Mouse (Mus musculus) hindbrain, embryonic 14.5 days (tissue): ENCODE measurements around the gene Diaph2. TPM values are rescaled to one million over a fixed set of nuclear protein-coding genes. Genes with fewer than 3 reads are reported as not detected.
"Not testable (repeated sequence)": the region's sequence is repeated elsewhere in the genome, so short reads cannot be mapped to it uniquely, and the experiment has no call there.

Experiments
- ATAC-seq: fragments of 200-750 bp; cut with Nextera tagmentation; 2 replicates; pipeline ENCODE4 v1.8.0; 2017; ENCODE audit warnings: moderate number of reproducible peaks, mild to moderate bottlenecking, moderate TSS enrichment, moderate library complexity; ENCODE audit not compliant: low FRiP score
- DNase-seq: peaks from one replicate; pipeline ENCODE4 v3.0.0-alpha.2; 2015; ENCODE audit warnings: low spot score
- H3K27ac ChIP-seq: fragments of 300-500 bp; sonication (generic); 2 replicates; pipeline ENCODE4 v1.5.1; 2014; ENCODE audit warnings: mild to moderate bottlenecking, moderate library complexity
- H3K27me3 ChIP-seq: fragments of 300-500 bp; sonication (generic); 2 replicates; pipeline ENCODE4 v1.6.1; 2014; ENCODE audit warnings: mild to moderate bottlenecking, low read length, mixed read lengths; ENCODE audit not compliant: control insufficient read depth, insufficient read depth
- H3K36me3 ChIP-seq: fragments of 300-500 bp; sonication (generic); replicated peaks from 2 replicates; pipeline ENCODE4 v1.6.1; 2014; ENCODE audit not compliant: control insufficient read depth, insufficient read depth
- H3K4me1 ChIP-seq: fragments of 300-500 bp; sonication (generic); replicated peaks from 2 replicates; pipeline ENCODE4 v1.6.1; 2014; ENCODE audit warnings: antibody characterized with exemption, low read length, mixed read lengths; ENCODE audit not compliant: control insufficient read depth, insufficient read depth
- H3K4me2 ChIP-seq: fragments of 300-500 bp; sonication (generic); replicated peaks from 2 replicates; pipeline ENCODE4 v1.6.1; 2014; ENCODE audit warnings: mild to moderate bottlenecking, moderate library complexity
- H3K4me3 ChIP-seq: fragments of 300-500 bp; sonication (generic); replicated peaks from 2 replicates; pipeline ENCODE4 v1.5.1; 2014; ENCODE audit warnings: mild to moderate bottlenecking, low read length
- H3K9ac ChIP-seq: fragments of 300-500 bp; sonication (generic); 2 replicates; pipeline ENCODE4 v1.6.1; 2014
- H3K9me3 ChIP-seq: fragments of 300-500 bp; sonication (generic); 2 replicates; pipeline ENCODE4 v1.6.1; 2016; ENCODE audit warnings: low read length; ENCODE audit not compliant: control insufficient read depth
- WGBS: fragments of 180-500 bp; shearing (Covaris S2); extraction: QIAGEN DNeasy Blood & Tissue Kit; methylation state at CpG from one replicate; pipeline ENCODE4 v1.1.7; 2014; 5-methylcytosine and 5-hydroxymethylcytosine counted together
- polyA plus RNA-seq: library from polyadenylated mRNA; unstranded; fragments of >200 nt; fragmentation: Nextera tagmentation; extraction: Ambion mirVana; gene quantifications from 2 replicates; pipeline ENCODE4 v1.2.1, GENCODE M21; 2014

The Diaph2 gene
- polyA plus RNA-seq, 1 experiment from 2014 or later: 5.4 TPM

DNA sequence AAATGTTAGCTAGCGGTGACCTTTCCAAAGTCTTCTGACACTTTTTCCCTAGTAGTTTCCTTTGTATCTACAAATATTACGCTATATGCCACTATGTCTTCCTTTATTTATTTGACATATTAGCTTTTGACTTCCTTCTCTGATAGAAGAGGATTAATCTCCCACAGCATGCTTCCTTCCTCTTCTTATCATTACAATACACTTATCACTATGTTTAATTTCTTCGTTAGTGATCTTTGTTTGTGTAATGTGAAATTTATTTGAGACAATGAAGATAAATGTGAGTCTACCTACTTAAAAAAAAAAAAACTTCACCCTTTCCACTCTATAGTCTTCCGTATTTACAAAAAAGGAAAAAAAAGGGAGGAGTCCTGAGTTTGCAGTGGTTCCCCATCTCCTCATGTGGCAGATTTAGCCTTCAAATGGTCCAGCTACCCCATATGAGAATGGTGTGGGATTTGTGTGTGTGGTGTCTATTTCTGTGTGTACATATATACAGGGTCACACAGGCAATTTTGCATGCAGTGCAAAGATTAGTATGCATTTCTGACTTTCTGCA, 27.9 kb downstream of the Diaph2 start:
- ATAC-seq (no peak), DNase-seq (no peak)
- Histone ChIP-seq H3K4me3 (no peak overlapping the region), H3K9ac (no peak overlapping the region), H3K27ac (no peak overlapping the region), H3K27me3 (no peaks in the 10 kb centered on the region), H3K36me3 (no peaks in the 10 kb centered on the region), H3K4me1 (no peaks in the 10 kb centered on the region), H3K9me3 (no peaks in the 10 kb centered on the region), H3K4me2 (no peak overlapping the region)
- 87% methylated on average over 4 of the region's 4 CpGs for WGBS

DNA sequence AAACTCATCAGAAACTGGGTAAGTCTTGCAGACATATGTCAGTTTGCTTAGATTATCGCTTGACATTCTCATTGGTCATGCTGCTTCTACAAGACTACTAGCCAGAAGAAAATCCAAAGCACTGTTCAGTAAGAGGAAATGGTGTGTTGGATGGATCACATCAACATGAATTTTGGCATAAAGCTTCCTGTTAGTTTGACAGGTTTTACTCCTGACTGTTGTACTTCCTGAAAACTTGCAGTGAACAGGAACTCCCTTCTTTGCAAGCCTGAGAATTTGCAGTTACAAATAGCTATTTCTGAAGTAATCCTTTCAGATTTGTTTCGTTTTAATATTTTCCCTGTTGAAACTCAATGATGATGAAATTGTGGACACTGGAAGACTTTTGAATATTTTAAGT, 32.3 kb downstream of the Diaph2 start:
- no peak overlapping the region for H3K4me2 ChIP-seq
- no peaks in the 10 kb centered on the region for H3K27me3 ChIP-seq
- ATAC-seq (no peak), DNase-seq (no peak)
- no peak overlapping the region for H3K9ac ChIP-seq
- WGBS: 81% methylated on average over 2 of the region's 2 CpGs
- H3K27ac ChIP-seq: no peak overlapping the region
- no peak overlapping the region for H3K4me3 ChIP-seq
- no peaks in the 10 kb centered on the region for H3K4me1 ChIP-seq
- no peaks in the 10 kb centered on the region for H3K9me3 ChIP-seq
- no peaks in the 10 kb centered on the region for H3K36me3 ChIP-seq

GRCm38 (mm10) chrX:129784062-129784461, 34.5 kb downstream of the Diaph2 start:
- no peaks in the 10 kb centered on the region for H3K9me3 ChIP-seq
- 85% methylated on average over 5 of the region's 5 CpGs for WGBS
- ATAC-seq: no peak

GRCm38 (mm10) chrX:129799920-129800319, 50.4 kb downstream of the Diaph2 start:
- not testable (repeated sequence) for ATAC-seq, H3K4me1 ChIP-seq, DNase-seq, H3K9ac ChIP-seq, H3K27me3 ChIP-seq, H3K4me2 ChIP-seq, H3K36me3 ChIP-seq, H3K27ac ChIP-seq, H3K9me3 ChIP-seq, H3K4me3 ChIP-seq
- WGBS: 90% methylated on average over 2 of the region's 2 CpGs

More at GRCm38 (mm10) chrX:129784062-129784461, 34.5 kb downstream of the Diaph2 start:
- H3K4me2 ChIP-seq: no peak overlapping the region
- H3K9ac ChIP-seq: no peak overlapping the region
- H3K4me1 ChIP-seq: no peaks in the 10 kb centered on the region
- DNase-seq: no peak
- no peaks in the 10 kb centered on the region for H3K27me3 ChIP-seq
- H3K27ac ChIP-seq: no peak overlapping the region
- H3K36me3 ChIP-seq: no peaks in the 10 kb centered on the region
- H3K4me3 ChIP-seq: no peak overlapping the region

DNA sequence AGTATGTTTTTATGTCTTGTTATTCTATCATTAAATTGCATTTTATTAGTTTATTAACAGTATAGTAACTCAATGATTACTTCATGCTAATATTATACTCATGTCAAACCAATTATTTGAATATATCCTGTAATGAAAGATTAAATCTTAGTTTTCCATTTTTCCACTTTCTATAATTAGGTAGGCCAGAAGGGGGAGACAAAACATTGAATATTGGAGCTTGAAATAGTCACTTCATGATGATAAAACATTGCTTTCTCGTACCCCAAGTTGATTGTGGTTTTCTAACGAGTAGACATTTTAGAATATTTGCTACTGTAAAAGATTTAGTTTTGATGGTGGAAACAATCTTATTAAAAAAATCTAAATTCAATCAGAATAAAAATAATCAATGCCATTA, 82.4 kb downstream of the Diaph2 start:
- no peak overlapping the region for H3K4me3 ChIP-seq
- WGBS: 38% methylated on average over 2 of the region's 2 CpGs
- DNase-seq: peak; percentile 49

DNA sequence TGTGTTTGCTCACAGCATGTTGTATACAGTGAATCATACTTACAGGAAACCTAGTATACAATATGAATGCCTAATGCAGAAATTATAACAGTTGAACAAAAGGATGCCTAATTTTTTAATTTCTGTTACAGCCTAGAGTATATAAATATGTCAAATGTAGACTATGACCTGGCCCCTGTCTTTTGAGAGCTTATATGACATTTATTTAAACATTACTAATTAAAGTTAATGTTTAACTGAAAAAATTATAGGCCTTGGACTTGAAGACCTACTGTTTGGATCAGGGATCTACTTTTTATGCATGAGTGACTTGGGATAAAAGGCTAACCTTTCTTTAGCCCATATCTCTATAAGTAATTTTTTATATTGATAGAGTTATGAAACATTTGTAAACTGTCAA, 84.3 kb downstream of the Diaph2 start:
- Histone ChIP-seq H3K27ac (no peak overlapping the region), H3K36me3 (no peaks in the 10 kb centered on the region), H3K4me1 (no peaks in the 10 kb centered on the region), H3K9me3 (no peaks in the 10 kb centered on the region), H3K27me3 (no peaks in the 10 kb centered on the region), H3K4me3 (no peak overlapping the region), H3K9ac (no peak overlapping the region), H3K4me2 (no peak overlapping the region)
- no peak for DNase-seq
- no peak for ATAC-seq

More for the DNA sequence above, 82.4 kb downstream of the Diaph2 start:
- H3K27ac ChIP-seq: no peak overlapping the region
- H3K9me3 ChIP-seq: no peaks in the 10 kb centered on the region
- no peaks in the 10 kb centered on the region for H3K36me3 ChIP-seq
- ATAC-seq: no peak
- no peaks in the 10 kb centered on the region for H3K27me3 ChIP-seq
- H3K9ac ChIP-seq: no peak overlapping the region
- H3K4me1 ChIP-seq: no peaks in the 10 kb centered on the region
- no peak overlapping the region for H3K4me2 ChIP-seq

GRCm38 (mm10) chrX:129884465-129884864, 134.9 kb downstream of the Diaph2 start:
- no peak overlapping the region for H3K27ac ChIP-seq
- 16% methylated on average over 3 of the region's 3 CpGs for WGBS
- no peak overlapping the region for H3K4me2 ChIP-seq
- no peaks in the 10 kb centered on the region for H3K27me3 ChIP-seq
- no peak overlapping the region for H3K9ac ChIP-seq
- no peak overlapping the region for H3K4me3 ChIP-seq
- ATAC-seq: no peak
- H3K36me3 ChIP-seq: no peaks in the 10 kb centered on the region
- no peaks in the 10 kb centered on the region for H3K4me1 ChIP-seq
- no peaks in the 10 kb centered on the region for H3K9me3 ChIP-seq
- DNase-seq: no peak

DNA sequence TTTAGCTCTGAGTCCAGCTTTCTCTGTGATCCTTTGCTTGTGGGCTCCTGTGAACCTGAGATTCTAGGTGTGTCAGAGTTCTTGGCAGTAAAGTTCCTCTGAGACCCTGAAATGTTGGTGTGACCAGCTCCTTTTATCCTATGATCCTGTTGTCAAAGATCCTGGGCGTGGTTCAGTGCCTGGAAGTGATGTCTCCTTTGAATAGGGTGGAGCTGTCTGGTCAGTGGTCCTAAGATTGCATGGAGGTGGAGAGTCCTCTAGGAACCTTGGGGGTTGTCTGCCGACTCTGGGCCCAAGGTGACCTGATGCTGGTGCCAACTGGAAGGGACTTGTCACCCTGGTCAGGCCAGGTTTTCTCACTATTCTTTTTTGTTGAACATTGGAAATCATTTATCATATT, 176.3 kb downstream of the Diaph2 start:
- Histone ChIP-seq H3K9me3 (no peaks in the 10 kb centered on the region), H3K27ac (no peak overlapping the region), H3K36me3 (no peaks in the 10 kb centered on the region), H3K27me3 (no peaks in the 10 kb centered on the region), H3K4me2 (no peak overlapping the region), H3K4me1 (no peaks in the 10 kb centered on the region), H3K9ac (no peak overlapping the region), H3K4me3 (no peak overlapping the region)
- WGBS: 100% methylated on average over 2 of the region's 2 CpGs
- DNase-seq (no peak), ATAC-seq (no peak)

- Histone ChIP-seq H3K36me3 (no peaks in the 10 kb centered on the region), H3K4me1 (no peaks in the 10 kb centered on the region), H3K4me3 (no peak overlapping the region), H3K9me3 (no peaks in the 10 kb centered on the region), H3K4me2 (no peak overlapping the region), H3K9ac (no peak overlapping the region), H3K27me3 (no peaks in the 10 kb centered on the region), H3K27ac (no peak overlapping the region)
- DNase-seq (peak; percentile 27), ATAC-seq (no peak)
- 59% methylated on average over 4 of the region's 4 CpGs for WGBS
These were observed 225.3 kb downstream of the Diaph2 start for GRCm38 (mm10) chrX:129974816-129975215.

GRCm38 (mm10) chrX:130008210-130008609, 258.7 kb downstream of the Diaph2 start:
- Histone ChIP-seq H3K27me3 (no peaks in the 10 kb centered on the region), H3K4me1 (no peaks in the 10 kb centered on the region), H3K4me2 (no peak overlapping the region), H3K9ac (no peak overlapping the region), H3K36me3 (no peaks in the 10 kb centered on the region), H3K27ac (no peak overlapping the region), H3K9me3 (no peaks in the 10 kb centered on the region), H3K4me3 (no peak overlapping the region)
- DNase-seq (no peak), ATAC-seq (no peak)
